Mouse (Mus musculus): ENCODE measurements around the gene Cln5. TPM values are rescaled to one million over a fixed set of nuclear protein-coding genes. Genes with fewer than 3 reads are reported as not detected.

Cln5 gene
- polyA plus RNA-seq (2014; fragmentation: Illumina TruSeq; extraction: RNeasy Lipid Tissue Mini Kit (QIAGEN cat#74804)) = 79.4 TPM

DNA sequence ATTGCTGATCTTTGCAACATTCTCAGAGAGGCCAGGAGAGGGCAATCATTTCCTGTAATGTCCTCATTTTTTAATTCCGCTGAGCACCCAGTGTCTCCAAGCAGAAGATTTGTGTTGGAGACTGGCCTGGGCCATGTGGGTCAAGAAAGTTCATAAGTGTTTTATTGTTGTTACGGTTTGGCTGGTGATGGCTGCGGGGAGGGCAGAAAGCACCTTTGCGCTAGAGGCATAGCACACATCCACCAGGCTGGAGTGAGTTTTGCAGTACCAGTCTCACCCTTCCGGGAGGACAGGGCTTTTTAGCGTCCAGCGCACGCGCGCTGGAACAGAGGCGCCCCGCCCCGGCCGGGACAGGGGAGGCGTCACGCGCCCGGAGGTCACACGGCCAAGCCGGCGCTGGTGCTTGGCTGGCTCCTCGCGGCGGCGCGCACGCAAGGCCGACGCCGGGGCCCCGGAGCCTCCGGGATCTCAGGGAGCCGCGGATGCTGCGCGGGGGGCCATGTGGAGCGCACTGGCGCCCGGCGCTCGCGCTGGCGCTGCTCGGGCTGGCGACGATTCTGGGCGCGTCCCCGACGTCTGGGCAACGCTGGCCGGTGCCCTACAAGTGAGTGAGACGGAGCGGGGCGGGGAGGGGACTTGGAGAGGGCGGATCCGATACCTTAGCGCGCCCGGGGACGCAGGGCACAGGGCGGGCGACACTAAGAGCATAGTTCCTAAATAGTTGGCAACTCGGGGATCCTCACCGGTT lies at the start of gene Cln5:
Gene Cln5 (plus strand): TSS at position 353 of the 748 bp plus-strand sequence.

DNA sequence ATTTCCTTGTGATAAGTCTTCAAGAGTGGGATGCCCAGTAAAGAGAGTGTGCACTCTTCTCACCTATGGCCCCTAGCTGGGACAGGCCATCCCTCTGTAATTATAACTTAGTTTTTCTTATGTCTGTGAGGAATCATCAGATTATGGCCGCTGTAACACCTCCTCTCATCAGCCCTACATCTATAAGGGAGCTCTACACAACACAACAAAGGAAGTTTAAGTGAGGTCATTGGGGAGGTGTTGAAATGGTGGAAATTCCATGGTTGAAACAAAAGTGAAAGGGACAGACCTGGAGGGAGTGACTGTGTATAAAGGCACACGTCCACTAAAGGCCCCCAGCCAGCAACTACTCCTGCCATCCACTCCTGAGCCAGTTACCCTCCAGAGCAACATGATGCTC lies 23.3 kb upstream of the Cln5 start, which contains the start of gene Acod1:
Gene Acod1 (plus strand): TSS at position 301 of the 400 bp plus-strand sequence.

DNA sequence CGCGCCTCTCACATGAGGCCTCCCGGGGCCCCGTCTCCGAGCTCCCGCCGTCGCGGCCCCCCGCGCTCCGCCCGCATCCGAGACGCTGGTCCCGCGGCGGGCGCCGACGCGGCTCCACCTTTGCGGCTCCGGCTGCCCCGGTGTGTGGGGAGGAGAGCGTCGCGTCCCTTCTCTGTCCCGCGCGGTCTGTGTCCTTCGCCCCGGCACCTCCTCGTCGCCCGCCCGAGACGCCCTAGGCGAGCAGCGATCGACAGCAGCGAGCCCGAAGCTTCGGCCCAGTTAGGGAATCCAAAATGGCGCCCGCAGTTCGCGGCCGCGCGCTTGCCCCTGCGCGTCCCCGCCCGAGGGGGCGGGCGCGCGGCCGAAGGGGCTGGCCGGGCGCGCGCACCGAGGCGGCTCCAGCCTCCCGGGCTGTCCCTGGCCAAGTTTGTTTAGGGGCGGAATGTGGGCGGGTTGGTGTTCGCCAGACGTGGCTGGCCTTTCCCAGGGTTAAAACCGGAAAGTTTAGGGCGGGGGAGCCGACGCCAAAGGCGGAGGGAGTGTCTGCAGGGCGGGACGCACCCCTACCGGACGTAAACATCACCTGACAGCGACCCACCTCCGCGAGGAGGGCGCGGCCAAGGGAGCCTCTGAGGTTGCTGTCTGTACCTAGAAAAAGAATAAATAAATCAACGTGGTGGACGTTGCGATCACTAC lies 29.4 kb downstream of the Cln5 start, which contains the start of gene Fbxl3:
Gene Fbxl3 (minus strand): TSS at position 329 of the 696 bp plus-strand sequence.

Other genes starting within 250 kb of the Cln5 start
- gene Kctd12, start 87.6 kb upstream of the Cln5 start, polyA plus RNA-seq (2014; fragmentation: Illumina TruSeq; extraction: RNeasy Lipid Tissue Mini Kit (QIAGEN cat#74804)) = 126 TPM
- gene Acod1, start 23.2 kb upstream of the Cln5 start, polyA plus RNA-seq (2014; fragmentation: Illumina TruSeq; extraction: RNeasy Lipid Tissue Mini Kit (QIAGEN cat#74804)) = 0.17 TPM
- gene Fbxl3, start 29.4 kb downstream of the Cln5 start, polyA plus RNA-seq (2014; fragmentation: Illumina TruSeq; extraction: RNeasy Lipid Tissue Mini Kit (QIAGEN cat#74804)) = 121 TPM

All from ovary, adult 10 weeks (tissue).